Comparison of ENCODE assay signal across 8 mouse cellular contexts in genomic region chr3:81835380-81836157, GRCm38 (mm10).
DNase-seq lines count a peak whose midpoint lies in the region; ATAC-seq and TF ChIP-seq lines count a peak whose summit lies in the region.

No protein-coding gene starts in this region.

- no peak overlapping the region for H3K4me3 ChIP-seq in kidney, adult 2 months (ENCODE audit: insufficient read depth, low read depth, low read length)
- peak overlapping the region; percentile 11; the same call in 1 of the 2 replicates for H3K4me3 ChIP-seq in intestine, postnatal 0 days (ENCODE audit: low read depth, low read length)
- H3K4me3 ChIP-seq in neural tube, embryonic 15.5 days (replicated peaks), result no peak overlapping the region

- H3K4me1 ChIP-seq in kidney, adult 2 months (ENCODE audit: control insufficient read depth, insufficient read depth, low read length), result no peaks in the 10 kb centered on the region
- no peaks in the 10 kb centered on the region for H3K4me1 ChIP-seq in intestine, postnatal 0 days (replicated peaks; ENCODE audit: control insufficient read depth, insufficient read depth, low read length)
- peaks cover 7% of the 10 kb centered on the region; the same call in 1 of the 2 replicates for H3K4me1 ChIP-seq in neural tube, embryonic 15.5 days

- ATAC-seq in intestine, postnatal 0 days, result peak; percentile 64
- peak; percentile 50; the same call in 1 of the 2 replicates for ATAC-seq in neural tube, embryonic 15.5 days (ENCODE audit: low FRiP score)

- H3K27ac ChIP-seq in kidney, adult 2 months (ENCODE audit: insufficient read depth, low read depth, low read length), result no peak overlapping the region
- no peak overlapping the region for H3K27ac ChIP-seq in intestine, postnatal 0 days (ENCODE audit: low read depth, low read length)
- no peak overlapping the region for H3K27ac ChIP-seq in neural tube, embryonic 15.5 days (replicated peaks)

- no peak for TF ChIP-seq POLR2A in kidney, adult 2 months (IDR thresholded peaks at IDR 0.05; ENCODE audit: low read depth, low read length)

- 0 out of 2 replicates have a peak, but pooled peaks cover 2% of the 10 kb centered on the region for H3K9me3 ChIP-seq in intestine, postnatal 0 days (ENCODE audit: control insufficient read depth)
- H3K9me3 ChIP-seq in neural tube, embryonic 15.5 days (replicated peaks), result no peaks in the 10 kb centered on the region

- no peaks in the 10 kb centered on the region for H3K36me3 ChIP-seq in kidney, adult 2 months (ENCODE audit: control insufficient read depth, insufficient read depth, low read length)
- H3K36me3 ChIP-seq in intestine, postnatal 0 days (ENCODE audit: control insufficient read depth, insufficient read depth), result no peaks in the 10 kb centered on the region
- no peaks in the 10 kb centered on the region for H3K36me3 ChIP-seq in neural tube, embryonic 15.5 days

- H3K4me2 ChIP-seq in intestine, postnatal 0 days (replicated peaks; ENCODE audit: low read depth), result peak overlapping the region; percentile 57
- H3K4me2 ChIP-seq in neural tube, embryonic 15.5 days, result no peak overlapping the region

- H3K9ac ChIP-seq in intestine, postnatal 0 days (ENCODE audit: low read depth, low read length), result no peak overlapping the region
- H3K9ac ChIP-seq in neural tube, embryonic 15.5 days (replicated peaks), result no peak overlapping the region

- WGBS in kidney, adult 2 months, result 2% methylated on average over 11 of the region's 11 CpGs
- WGBS in intestine, postnatal 0 days, result 4% methylated on average over 11 of the region's 11 CpGs
- WGBS in neural tube, embryonic 15.5 days, result 13% methylated on average over 11 of the region's 11 CpGs

- TF ChIP-seq CTCF in kidney, adult 2 months (conservative IDR thresholded peaks at IDR 0.05; ENCODE audit: insufficient read depth, insufficient read length, low read depth, low read length), result no peak
- TF ChIP-seq CTCF in intestine, postnatal 0 days (IDR thresholded peaks at IDR 0.05; ENCODE audit: low read depth), result no peak

- H3K27me3 ChIP-seq in kidney, adult 2 months (replicated peaks; ENCODE audit: control insufficient read depth, insufficient read depth, low read length), result no peaks in the 10 kb centered on the region
- no peaks in the 10 kb centered on the region for H3K27me3 ChIP-seq in intestine, postnatal 0 days (replicated peaks; ENCODE audit: control insufficient read depth, insufficient read depth, low read length)
- H3K27me3 ChIP-seq in neural tube, embryonic 15.5 days (replicated peaks), result no peaks in the 10 kb centered on the region

- DNase-seq in kidney, postnatal 4 days, result peak; percentile 5 to 19
- no peak for DNase-seq in kidney, adult 2 months
- DNase-seq in embryo, embryonic 9.5 days (ENCODE audit: extremely low spot score), result peak; percentile 37
- no peak for DNase-seq in spleen, adult 18-20 months
- DNase-seq in spleen, postnatal 10 days (ENCODE audit: low spot score in 2 of 2), result no peak
- DNase-seq in frontal cortex, postnatal 36 days (ENCODE audit: low spot score in 2 of 2), result no peak

Comparison
In these comparisons a context has a peak if more than half of its experiments do, and no peak if none do; other contexts are left out.
1. DNase-seq: peak in kidney, postnatal 4 days (2 of 2) and embryo, embryonic 9.5 days (single experiment); none in kidney, adult 2 months (single experiment), spleen, adult 18-20 months (0 of 2), spleen, postnatal 10 days (0 of 2) and frontal cortex, postnatal 36 days (0 of 2).